Comparison of ENCODE assay signal across 8 mouse cellular contexts in the genomic region with DNA sequence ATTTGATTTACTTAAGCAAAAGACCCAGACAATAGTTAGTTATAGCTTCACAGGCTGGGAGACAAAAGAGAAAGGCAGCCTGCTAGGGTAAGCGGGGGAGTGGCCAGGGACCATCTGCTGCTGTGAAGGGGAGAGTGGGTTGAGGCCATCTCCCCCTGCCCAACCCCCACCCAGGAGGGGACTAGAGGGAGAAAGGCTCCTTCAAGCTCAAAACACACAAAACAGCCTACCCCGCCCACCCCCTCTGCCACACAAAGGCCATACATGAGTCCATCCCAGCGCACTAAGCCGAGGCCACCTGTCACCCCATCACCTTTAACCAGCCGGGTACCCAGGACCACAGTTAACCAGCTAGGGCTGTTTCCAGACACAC. TPM values are rescaled to one million over a fixed set of nuclear protein-coding genes. Genes with fewer than 3 reads are reported as not detected.
A peak's percentile ranks its signal among the peaks of the same experiment; 100 is the strongest.
DNase-seq lines count a peak whose midpoint lies in the region; ATAC-seq lines count a peak whose summit lies in the region.

No protein-coding gene starts in this region.

- H3K4me1 ChIP-seq in heart, embryonic 13.5 days = peaks cover 16% of the 10 kb centered on the region
- peaks cover 52% of the 10 kb centered on the region for H3K4me1 ChIP-seq in forebrain, embryonic 16.5 days (replicated peaks; ENCODE audit: control insufficient read depth, insufficient read depth, low read length)
- H3K4me1 ChIP-seq in midbrain, embryonic 12.5 days = peaks cover 72% of the 10 kb centered on the region

- H3K9me3 ChIP-seq in heart, embryonic 13.5 days = peaks cover 7% of the 10 kb centered on the region
- no peaks in the 10 kb centered on the region for H3K9me3 ChIP-seq in forebrain, embryonic 16.5 days (ENCODE audit: control insufficient read depth, low read length)
- no peaks in the 10 kb centered on the region for H3K9me3 ChIP-seq in midbrain, embryonic 12.5 days

- intact Hi-C loops in heart, postnatal 25 days (cut with DNase I) = no loop called here

- peaks cover 16% of the 10 kb centered on the region for H3K36me3 ChIP-seq in heart, embryonic 13.5 days
- no peaks in the 10 kb centered on the region for H3K36me3 ChIP-seq in forebrain, embryonic 16.5 days (ENCODE audit: control insufficient read depth, insufficient read depth)
- H3K36me3 ChIP-seq in midbrain, embryonic 12.5 days = peaks cover 28% of the 10 kb centered on the region

- H3K4me2 ChIP-seq in heart, embryonic 13.5 days = peak overlapping the region; percentile 64
- peak overlapping the region; percentile 56 for H3K4me2 ChIP-seq in forebrain, embryonic 16.5 days (ENCODE audit: low read length)
- H3K4me2 ChIP-seq in midbrain, embryonic 12.5 days (replicated peaks) = peak overlapping the region; percentile 74

- peak overlapping the region; percentile 26; the same call in 1 of the 2 replicates for H3K4me3 ChIP-seq in heart, embryonic 13.5 days
- peak overlapping the region; percentile 38 for H3K4me3 ChIP-seq in forebrain, embryonic 16.5 days (replicated peaks; ENCODE audit: low read length)
- H3K4me3 ChIP-seq in midbrain, embryonic 12.5 days = peak overlapping the region; percentile 51

- H3K27me3 ChIP-seq in heart, embryonic 13.5 days (replicated peaks) = peaks cover 7% of the 10 kb centered on the region; the same call in 1 of the 2 replicates
- H3K27me3 ChIP-seq in forebrain, embryonic 16.5 days (replicated peaks; ENCODE audit: control insufficient read depth, insufficient read depth, low read length) = no peaks in the 10 kb centered on the region
- no peaks in the 10 kb centered on the region for H3K27me3 ChIP-seq in midbrain, embryonic 12.5 days

- no peak for DNase-seq in heart, postnatal 25 days (ENCODE audit: low spot score)
- peak; percentile 29 for DNase-seq in ES-CJ7 (ENCODE audit: low read depth, low spot score)
- no peak for DNase-seq in gastrocnemius, postnatal 25 days
- DNase-seq in frontal cortex, adult 2 months (ENCODE audit: extremely low spot score in 1 of 2, low spot score in 1 of 2) = no peak

- 45% methylated on average over 5 of the region's 5 CpGs for WGBS in heart, embryonic 13.5 days
- 2% methylated on average over 5 of the region's 5 CpGs for WGBS in forebrain, embryonic 16.5 days
- 2% methylated on average over 5 of the region's 5 CpGs for WGBS in midbrain, embryonic 12.5 days

- H3K27ac ChIP-seq in heart, embryonic 13.5 days (replicated peaks) = peak overlapping the region; percentile 66; the same call in 1 of the 2 replicates
- peak overlapping the region; percentile 96 for H3K27ac ChIP-seq in forebrain, embryonic 16.5 days (ENCODE audit: low read length)
- H3K27ac ChIP-seq in midbrain, embryonic 12.5 days (replicated peaks) = peak overlapping the region; percentile 100

- ATAC-seq in heart, embryonic 13.5 days (ENCODE audit: extremely low read depth, insufficient number of reproducible peaks, low FRiP score, low TSS enrichment) = no peak
- ATAC-seq in forebrain, embryonic 16.5 days = peak; percentile 81
- ATAC-seq in midbrain, embryonic 12.5 days (ENCODE audit: low FRiP score, low read depth) = peak; percentile 76
- no peak for ATAC-seq in granulocyte monocyte progenitor cell, adult 5-6 weeks (replicated peaks; ENCODE audit: poor library complexity, severe bottlenecking)

- peak overlapping the region; percentile 37 for H3K9ac ChIP-seq in heart, embryonic 13.5 days
- H3K9ac ChIP-seq in forebrain, embryonic 16.5 days (replicated peaks; ENCODE audit: low read depth, low read length) = peak overlapping the region; percentile 61
- H3K9ac ChIP-seq in midbrain, embryonic 12.5 days (replicated peaks) = peak overlapping the region; percentile 75

RNA-seq across cellular contexts. Expression of gene Mfng, which starts 2.3 kb away (rescaled TPM):
- polyA plus RNA-seq in heart, embryonic 13.5 days (2015; fragmentation: Nextera tagmentation; extraction: Ambion mirVana) = 13.7 and 15.8 TPM in 2 replicates
- 10 to 100 TPM; 11.6 to 13.2 TPM for total RNA-seq in heart, postnatal 25 days (2021)
- 58.1 and 67.0 TPM in 2 replicates for polyA plus RNA-seq in forebrain, embryonic 16.5 days (2015; fragmentation: Nextera tagmentation; extraction: Ambion mirVana)
- 119 and 137 TPM in 2 replicates for polyA plus RNA-seq in midbrain, embryonic 12.5 days (2016; fragmentation: Nextera tagmentation; extraction: Ambion mirVana)
- total RNA-seq in granulocyte monocyte progenitor cell, adult 5-6 weeks (2014; fragmentation: Nextera tagmentation) = 31.2 and 34.9 TPM in 2 replicates
- 4.5 and 8.2 TPM in 2 replicates for total RNA-seq in granulocyte monocyte progenitor cell, adult 5-6 weeks (2017)
- total RNA-seq in gastrocnemius, postnatal 25 days (2021) = 1 to 10 TPM; 2.4 to 6.4 TPM
- 7.0 and 7.2 TPM in 2 replicates for polyA plus RNA-seq in frontal cortex, adult 2 months (2012; rRNA removed)

RNA-seq across cellular contexts. Expression of gene Card10, which starts 31.9 kb away (rescaled TPM):
- polyA plus RNA-seq in heart, embryonic 13.5 days (2015; fragmentation: Nextera tagmentation; extraction: Ambion mirVana) = 5.1 and 5.3 TPM in 2 replicates
- 10 to 100 TPM; 14.8 to 18.3 TPM for total RNA-seq in heart, postnatal 25 days (2021)
- polyA plus RNA-seq in forebrain, embryonic 16.5 days (2015; fragmentation: Nextera tagmentation; extraction: Ambion mirVana) = 1.3 and 1.4 TPM in 2 replicates
- 2.3 and 2.6 TPM in 2 replicates for polyA plus RNA-seq in midbrain, embryonic 12.5 days (2016; fragmentation: Nextera tagmentation; extraction: Ambion mirVana)
- not detected in 2 replicates for total RNA-seq in granulocyte monocyte progenitor cell, adult 5-6 weeks (2014; fragmentation: Nextera tagmentation)
- 0.22 TPM in 1 of 2 replicates, not detected in the other for total RNA-seq in granulocyte monocyte progenitor cell, adult 5-6 weeks (2017)
- 1 to 10 TPM; 6.4 to 7.8 TPM for total RNA-seq in gastrocnemius, postnatal 25 days (2021)
- 11.2 and 12.0 TPM in 2 replicates for polyA plus RNA-seq in frontal cortex, adult 2 months (2012; rRNA removed)

RNA-seq across cellular contexts. Expression of gene Elfn2, which starts 52.4 kb away (rescaled TPM):
- 0.03 TPM in 1 of 2 replicates, not detected in the other for polyA plus RNA-seq in heart, embryonic 13.5 days (2015; fragmentation: Nextera tagmentation; extraction: Ambion mirVana)
- 1 to 10 TPM; 1.4 to 2.5 TPM for total RNA-seq in heart, postnatal 25 days (2021)
- polyA plus RNA-seq in forebrain, embryonic 16.5 days (2015; fragmentation: Nextera tagmentation; extraction: Ambion mirVana) = 6.4 and 8.2 TPM in 2 replicates
- polyA plus RNA-seq in midbrain, embryonic 12.5 days (2016; fragmentation: Nextera tagmentation; extraction: Ambion mirVana) = 0.88 and 2.2 TPM in 2 replicates
- total RNA-seq in granulocyte monocyte progenitor cell, adult 5-6 weeks (2014; fragmentation: Nextera tagmentation) = not detected in 2 replicates
- not detected in 2 replicates for total RNA-seq in granulocyte monocyte progenitor cell, adult 5-6 weeks (2017)
- total RNA-seq in gastrocnemius, postnatal 25 days (2021) = under 1 TPM; 0.05 to 0.31 TPM
- polyA plus RNA-seq in frontal cortex, adult 2 months (2012; rRNA removed) = 64.9 and 68.2 TPM in 2 replicates

Comparison
In these comparisons a context has a peak if more than half of its experiments do, and no peak if none do; other contexts are left out.
1. ATAC-seq: peak in forebrain, embryonic 16.5 days (single experiment) and midbrain, embryonic 12.5 days (single experiment); none in heart, embryonic 13.5 days (single experiment) and granulocyte monocyte progenitor cell, adult 5-6 weeks (single experiment).
2. Peak in every context shown above with its lines, with median percentiles within 50 percentile points of each other: H3K27ac ChIP-seq, H3K4me2 ChIP-seq, H3K4me3 ChIP-seq and H3K9ac ChIP-seq.